Mouse (Mus musculus) urinary bladder, postnatal 4 days (tissue): ENCODE results near the gene Acot8.

ENCODE experiments used
- DNase-seq, 2 experiments: peaks; one replicate each; pipeline ENCODE4 v3.0.0; 2021 to 2022; ENCODE audit warnings: low spot score in 2 of 2

Gene Acot8

DNA sequence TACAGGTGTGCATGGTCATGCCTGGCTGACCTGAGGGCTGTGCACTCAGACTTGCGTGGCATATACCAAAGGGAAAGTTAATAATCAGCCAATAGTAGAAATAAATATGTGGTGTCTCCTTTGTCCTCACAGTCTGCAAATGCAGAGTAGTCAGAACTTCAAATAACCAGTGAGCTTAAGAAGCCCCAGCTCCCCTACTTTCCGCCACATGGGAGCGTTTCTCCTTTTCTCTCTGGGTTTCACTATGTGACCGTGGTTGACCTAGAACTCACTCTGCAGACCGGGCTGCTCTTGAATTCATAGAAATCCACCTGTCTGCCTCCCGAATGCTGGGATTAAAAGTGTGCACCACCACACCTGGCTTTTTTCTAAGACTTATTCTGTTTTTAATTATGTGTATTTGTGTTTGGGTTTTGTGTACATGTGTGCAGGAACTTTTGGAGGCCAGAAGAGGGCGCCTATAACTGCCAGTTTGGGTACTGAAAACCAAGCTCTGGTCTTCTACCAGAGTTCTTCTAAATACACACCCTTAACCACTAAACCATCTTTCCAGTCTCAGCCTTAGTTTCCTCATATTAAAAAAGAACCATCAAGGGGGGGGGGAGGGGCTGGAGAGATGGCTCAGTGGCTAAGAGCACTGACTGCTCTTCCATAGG, 20.6 kb downstream of the Acot8 start:
- no peak for DNase-seq

- DNase-seq = no peak
These were observed 22.8 kb downstream of the Acot8 start for GRCm38 (mm10) chr2:164781876-164782275.

- no peak for DNase-seq
These were observed 25.1 kb downstream of the Acot8 start, which contains the start of gene Tnnc2 for GRCm38 (mm10) chr2:164779481-164780086. Gene Tnnc2 (minus strand): TSS chr2:164779967.

DNA sequence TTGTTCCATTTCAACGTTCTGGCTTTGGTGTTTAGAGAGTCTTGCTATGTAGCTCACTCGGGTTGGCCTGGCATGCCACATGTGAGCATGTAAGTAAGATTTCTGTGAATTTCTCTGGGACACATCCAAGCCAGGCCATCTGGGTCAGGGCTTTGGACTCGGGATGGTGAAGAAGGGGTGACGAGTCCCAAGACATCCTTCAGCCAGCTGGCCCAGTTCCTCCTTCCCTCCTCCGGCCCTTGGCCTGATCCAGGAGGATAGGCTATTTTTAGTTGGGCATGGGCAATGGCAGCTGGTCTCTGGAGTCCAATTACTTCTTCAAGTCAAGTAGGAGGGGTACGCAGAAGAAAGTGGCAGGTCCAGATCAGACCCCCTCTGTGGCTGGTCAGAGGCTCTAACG, 25.9 kb downstream of the Acot8 start:
- DNase-seq = no peak

- no peak for DNase-seq
These were observed 26.7 kb downstream of the Acot8 start for GRCm38 (mm10) chr2:164778015-164778287.

DNA sequence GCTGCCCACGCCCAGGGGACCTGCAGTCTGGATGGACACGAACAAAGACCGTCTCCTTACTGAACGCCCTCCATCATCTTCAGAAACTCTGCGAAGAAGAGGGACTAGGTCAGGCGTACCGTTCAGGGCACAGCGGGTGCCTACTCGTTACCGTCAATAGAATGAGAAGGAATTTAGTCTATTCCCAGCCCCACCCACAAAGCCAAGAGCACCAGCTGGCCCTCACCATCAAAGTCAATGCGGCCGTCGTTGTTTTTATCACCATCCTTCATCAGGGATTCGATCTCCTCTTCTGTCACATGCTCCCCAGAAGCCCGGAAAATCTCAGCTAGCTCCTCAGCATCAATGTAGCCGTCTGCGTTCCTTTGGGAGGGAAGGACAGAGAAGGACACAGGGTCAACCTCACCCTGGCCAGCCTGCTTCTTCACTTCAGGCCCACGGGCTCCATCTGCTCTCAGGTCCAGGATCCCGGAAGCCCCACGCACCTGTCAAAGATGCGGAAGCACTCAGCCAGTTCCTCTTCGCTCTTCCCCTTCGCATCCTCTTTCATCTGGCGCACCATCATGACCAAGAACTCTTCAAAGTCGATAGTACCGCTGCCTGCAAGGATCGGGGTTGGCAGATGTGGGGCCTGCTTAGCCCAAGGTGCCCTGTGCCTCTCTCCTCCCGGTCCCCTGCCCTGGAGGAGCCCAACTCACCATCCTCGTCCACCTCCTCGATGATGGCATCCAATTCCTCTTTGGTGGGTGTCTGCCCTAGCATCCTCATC, 27.3 kb downstream of the Acot8 start:
- DNase-seq = no peak

GRCm38 (mm10) chr2:164776801-164777200, 27.9 kb downstream of the Acot8 start:
- no peak for DNase-seq

- no peak for DNase-seq
These were observed 28.6 kb downstream of the Acot8 start for GRCm38 (mm10) chr2:164776130-164776529.

DNA sequence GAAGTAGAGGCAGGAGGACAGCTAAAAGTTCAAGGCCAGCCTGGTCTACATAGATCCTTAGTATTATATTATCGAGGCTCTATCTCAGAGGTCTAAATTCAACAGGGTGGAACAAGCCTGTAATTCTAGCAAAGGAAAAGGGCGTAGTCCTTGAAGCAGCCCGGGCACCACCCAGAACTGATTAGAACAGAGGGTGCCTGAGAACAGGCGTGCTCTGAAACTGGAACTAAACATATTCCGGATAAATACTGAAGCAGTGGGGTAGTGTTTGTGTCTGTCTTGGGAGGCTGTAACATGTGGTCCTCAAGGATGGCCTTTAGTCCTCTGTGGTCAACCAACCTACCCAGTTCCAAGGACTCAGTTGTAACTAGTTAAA, 30.7 kb downstream of the Acot8 start:
- no peak for DNase-seq

GRCm38 (mm10) chr2:164773229-164773988, 31.3 kb downstream of the Acot8 start:
- DNase-seq = no peak

GRCm38 (mm10) chr2:164771123-164771522, 33.6 kb downstream of the Acot8 start:
- DNase-seq = no peak

DNA sequence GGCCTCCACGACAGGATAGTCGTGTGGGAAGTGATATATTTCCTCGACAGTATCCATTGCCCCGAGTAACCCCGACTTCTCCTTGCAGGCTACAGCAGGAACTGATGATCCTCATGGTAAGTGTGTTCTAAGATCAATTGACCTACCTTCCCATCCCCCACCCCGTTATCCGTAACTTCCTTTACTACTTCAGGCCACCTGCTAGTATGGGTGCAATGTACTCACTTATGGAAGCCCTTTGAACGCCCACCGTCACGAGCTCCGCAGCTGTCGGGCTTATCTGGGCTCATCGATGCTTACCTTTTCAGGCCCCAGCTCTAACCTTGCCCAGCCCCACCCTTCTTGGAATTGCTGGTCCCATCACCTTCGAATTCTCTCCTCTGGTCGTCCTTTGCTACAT, 34.4 kb downstream of the Acot8 start:
- no peak for DNase-seq

DNA sequence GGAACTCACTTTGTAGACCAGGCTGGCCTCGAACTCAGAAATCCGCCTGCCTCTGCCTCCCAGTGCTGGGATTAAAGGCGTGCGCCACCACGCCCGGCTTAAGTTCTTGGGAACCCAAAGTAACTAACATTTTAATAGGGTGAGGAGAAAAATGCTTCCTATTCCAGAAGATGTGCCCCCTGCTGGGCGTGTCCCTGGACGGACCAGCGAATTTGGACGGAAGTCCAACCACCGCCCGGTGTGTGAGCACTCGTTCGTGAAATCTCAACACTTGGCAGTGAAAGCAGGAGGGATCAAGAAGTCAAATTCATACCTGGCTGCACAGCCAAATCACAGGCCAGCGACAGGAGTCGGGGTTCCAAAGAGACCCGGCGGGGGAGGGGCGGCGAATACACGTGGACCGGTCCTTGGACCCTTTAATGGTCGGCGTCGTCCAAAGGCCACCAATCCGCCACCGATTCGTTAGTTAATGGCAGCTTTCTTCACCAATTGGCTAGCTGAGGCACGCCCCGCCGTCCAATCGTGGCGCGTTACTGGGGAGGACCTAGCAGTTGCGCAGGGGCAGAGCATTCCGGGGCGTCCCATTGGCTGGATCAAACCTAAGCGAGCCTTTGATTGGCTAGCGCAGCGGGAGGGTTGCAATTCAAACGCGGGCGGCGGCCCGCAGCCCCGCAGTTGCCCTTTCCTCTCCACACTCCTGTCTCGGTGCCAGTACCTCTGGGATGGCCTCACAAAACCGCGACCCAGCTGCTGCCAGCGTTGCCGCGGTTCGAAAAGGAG, 35.2 kb downstream of the Acot8 start, which contains the start of gene Ube2c:
Gene Ube2c, plus strand, starts transcription at position 641 of the 780 bp plus-strand sequence.
- peak; percentile 97 to 98 for DNase-seq

DNA sequence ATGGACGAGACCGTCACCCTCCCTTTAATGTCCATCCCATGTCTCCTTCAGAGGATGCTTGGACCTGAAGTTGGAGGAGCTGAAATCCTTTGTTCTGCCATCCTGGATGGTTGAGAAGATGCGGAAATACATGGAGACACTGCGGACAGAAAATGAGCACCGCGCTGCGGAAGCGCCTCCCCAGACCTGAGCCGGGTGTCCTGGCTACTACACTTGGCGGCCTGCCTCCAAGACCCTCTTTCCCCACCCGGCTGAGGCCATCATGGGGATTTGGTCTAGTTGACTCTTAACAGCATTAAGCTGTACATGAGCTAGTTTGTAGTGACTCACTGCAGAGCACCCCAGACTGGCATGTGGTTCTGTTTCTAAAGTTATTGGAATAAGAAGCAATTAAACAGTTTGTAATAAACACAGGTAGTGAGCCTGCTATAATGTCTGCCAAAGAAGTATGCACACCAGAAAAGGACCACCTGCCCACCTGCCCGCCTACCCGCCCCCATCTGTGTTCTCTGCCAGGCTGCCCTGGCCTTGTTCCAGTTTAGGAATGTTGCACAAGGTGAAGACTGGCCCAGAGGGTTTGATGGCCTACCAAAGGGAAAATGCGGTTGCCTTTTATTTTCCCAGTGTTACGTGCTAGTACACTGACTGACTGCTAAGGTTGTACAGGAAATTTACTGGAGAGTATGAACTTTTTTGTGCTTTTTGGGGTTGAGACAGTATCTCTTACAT, 36.7 kb downstream of the Acot8 start:
- no peak for DNase-seq

DNA sequence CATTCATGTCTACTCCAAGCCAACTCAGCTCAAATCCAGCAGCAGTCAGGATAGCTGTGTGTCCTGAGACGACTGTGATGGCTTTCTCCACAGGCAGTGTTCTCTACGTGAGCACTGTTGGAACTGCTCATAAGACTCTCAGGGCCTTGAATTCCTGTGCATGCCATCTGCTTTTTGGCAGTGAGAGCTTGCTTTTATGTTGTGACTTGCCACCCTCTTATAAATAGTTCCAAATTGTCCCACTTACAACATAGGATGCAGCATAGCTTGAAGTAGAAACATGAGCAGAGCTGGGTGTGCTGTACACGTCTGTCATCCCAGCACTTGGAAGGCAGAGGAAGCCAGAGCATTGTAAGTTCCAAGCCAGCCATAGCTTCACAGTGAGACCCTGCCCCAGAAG, 38.8 kb downstream of the Acot8 start:
- no peak for DNase-seq

GRCm38 (mm10) chr2:164762593-164762992, 42.1 kb downstream of the Acot8 start:
- DNase-seq = no peak

DNA sequence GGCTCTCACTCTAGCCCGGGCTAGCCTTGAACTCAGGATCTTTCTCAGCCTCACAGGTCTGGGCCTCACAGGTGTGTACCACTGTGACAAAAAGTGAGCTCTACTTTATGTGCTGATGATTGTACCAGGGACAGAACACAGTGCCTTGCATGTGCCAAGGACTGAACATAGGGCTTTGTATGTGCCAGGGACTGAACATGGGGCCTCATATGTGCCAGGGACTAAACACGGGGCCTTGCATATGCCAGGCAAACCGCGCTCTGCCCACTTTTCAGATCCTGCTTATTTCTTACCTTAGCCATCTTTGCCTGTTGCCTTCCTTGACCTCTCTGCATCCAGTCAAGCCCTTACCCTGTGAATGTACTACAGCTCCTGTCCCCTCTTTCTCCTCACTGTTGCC, 42.7 kb downstream of the Acot8 start:
- no peak for DNase-seq

DNA sequence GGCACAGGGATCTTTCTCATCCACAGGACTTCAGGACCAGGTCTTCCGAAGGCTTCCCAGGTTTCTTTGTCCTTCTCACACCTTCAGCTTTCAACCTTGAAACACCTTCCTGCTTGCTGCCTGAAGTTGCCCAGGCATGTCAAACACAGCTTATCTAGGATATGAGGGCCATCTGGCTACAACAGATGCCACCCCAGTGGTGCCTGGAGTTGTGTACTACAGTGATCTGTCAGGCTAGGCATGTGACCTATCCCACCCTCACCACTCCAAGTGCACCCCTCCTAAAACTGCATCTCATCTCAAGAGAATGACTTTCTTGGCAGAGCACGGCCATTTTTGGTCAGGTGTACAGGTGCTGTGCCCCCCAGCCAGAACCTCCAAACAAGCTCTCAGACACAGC, 43.2 kb downstream of the Acot8 start:
- DNase-seq = no peak

DNA sequence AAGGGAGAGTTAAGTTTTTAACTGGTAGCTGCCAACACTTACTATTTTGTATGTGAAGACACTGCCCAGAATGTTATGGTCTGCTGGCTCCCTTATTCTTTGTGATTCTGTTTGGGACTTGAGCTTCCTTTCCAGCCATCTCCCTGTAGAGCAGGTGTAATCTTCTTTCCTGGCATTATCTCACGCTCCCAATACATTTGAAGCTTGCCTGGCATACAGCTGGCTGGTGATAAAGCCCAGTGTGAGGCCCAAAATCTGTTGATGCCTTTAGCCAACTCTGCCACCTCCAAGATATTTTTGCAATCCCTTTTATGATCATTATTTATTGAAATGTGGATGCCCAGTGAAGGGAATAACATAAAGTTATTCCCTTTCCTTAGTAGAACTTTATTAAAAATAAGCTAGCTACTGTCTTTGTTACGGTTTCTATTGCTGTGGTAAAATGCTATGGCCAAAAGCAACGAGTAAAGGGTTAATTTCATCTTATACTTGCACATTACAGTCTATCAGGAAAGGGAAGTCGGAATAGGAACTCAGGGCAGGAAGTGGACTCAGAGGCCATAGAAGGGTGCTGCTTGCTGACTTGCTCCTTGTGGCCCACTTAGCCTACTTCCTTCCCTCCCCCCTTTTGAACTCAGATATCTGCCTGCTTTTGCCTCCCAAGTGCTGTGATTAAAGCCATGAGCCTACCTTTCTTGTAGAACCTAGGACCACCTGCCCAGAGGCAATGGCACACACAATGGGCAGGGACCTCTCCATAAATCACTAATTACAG, 44.4 kb downstream of the Acot8 start:
- no peak for DNase-seq

- no peak for DNase-seq
These were observed 46.0 kb downstream of the Acot8 start for GRCm38 (mm10) chr2:164758692-164759091.
